Mouse (Mus musculus) mouse embryonic stem cell (cell line): Measurements from ENCODE around the gene Zcchc13.

Experiments
- in situ Hi-C, 2 experiments: fragments of 300-500 bp; cut with MboI; formaldehyde crosslinking; loops; 1 replicate in 1 of 2; 3 replicates in 1 of 2; pipeline ENCODE4 v1.14.3; 2019 to 2020; ENCODE audit warnings: low sequenced_read_pairs in 2 of 2, low pct_unique_long_range_greater_than_20kb in 1 of 2, mixed read lengths in 1 of 2; ENCODE audit not compliant: unreplicated experiment in 1 of 2

The Zcchc13 gene

DNA sequence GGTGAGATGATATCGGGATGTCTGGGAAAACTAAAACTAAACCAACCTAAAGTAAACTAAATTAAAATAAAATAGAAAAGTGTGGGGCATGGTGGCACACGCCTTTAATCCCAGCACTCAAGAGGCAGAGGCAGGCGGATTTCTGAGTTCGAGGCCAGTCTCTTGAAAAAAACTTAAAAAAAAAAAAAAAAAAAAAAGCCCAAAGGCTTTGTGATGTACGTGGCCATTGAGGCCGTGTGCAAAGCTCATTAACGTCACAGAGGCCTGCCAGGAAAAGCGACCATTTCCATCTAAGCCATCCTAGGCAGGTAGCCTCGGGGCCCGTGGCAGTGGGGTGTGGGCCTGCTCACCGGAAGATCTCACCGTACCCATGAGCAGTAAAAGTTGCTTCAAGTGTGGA, at the start of gene Zcchc13:
Gene Zcchc13, plus strand, starts transcription at position 284 of the 400 bp plus-strand sequence.
- in situ Hi-C loops, result no loop called here

DNA sequence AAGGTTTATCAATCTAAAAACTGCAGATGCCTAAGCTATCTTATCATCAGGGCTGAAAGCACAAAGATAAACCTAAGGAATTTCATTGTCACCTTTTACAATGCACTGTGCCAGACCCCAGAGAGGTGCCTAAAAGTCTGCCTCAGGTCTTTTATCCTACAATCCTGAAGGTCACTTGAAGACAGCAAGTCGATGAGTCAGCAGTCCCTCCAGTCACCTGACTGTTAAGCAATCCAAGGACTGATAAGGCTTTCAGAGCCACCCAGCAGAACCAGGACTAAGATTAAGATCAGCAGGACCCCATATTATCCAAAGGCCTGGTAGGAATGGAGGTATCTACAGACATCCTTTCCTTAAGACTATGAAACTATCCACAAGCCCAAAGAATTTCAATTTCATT, 46.1 kb upstream of the Zcchc13 start:
- in situ Hi-C loops, result no loop called here

DNA sequence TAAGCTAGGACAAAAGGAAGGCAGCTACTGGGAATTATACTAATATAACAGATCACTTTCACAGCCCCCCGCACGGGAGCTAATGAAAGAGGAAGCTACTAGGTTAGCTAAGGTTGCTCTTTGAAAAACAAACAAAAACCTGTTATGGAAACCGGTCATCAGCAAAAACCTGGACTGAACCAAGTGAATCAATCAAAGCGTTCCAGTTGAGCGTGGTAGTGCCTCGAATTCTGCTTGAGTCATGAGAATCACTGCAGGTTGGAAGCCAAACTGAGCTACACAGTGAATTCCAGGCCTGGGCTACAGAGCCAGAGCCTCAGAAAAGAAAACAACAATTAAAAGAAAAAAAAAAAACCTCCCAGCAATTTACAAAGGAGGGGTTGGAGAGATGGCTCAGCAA, 38.3 kb upstream of the Zcchc13 start:
- in situ Hi-C loops, result no loop called here

DNA sequence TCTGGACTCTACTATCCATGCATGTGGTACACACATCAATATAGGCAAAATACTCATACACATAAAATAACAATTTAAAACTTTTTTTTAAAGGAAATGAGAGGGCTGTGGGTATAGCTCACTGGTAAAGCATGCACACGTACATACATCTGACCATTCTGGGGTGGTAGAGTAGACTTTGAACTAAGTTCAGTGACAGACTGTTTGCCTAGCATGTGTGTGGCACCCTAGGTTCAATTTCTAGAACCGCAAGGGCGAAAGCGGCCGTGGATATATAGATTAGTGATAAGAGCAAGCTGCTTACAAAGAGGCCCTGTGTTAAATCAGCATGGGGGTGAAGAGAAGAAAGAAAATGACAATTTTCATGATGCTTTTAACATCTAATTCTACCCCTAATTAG, 27.8 kb upstream of the Zcchc13 start:
- in situ Hi-C loops, result no loop called here

DNA sequence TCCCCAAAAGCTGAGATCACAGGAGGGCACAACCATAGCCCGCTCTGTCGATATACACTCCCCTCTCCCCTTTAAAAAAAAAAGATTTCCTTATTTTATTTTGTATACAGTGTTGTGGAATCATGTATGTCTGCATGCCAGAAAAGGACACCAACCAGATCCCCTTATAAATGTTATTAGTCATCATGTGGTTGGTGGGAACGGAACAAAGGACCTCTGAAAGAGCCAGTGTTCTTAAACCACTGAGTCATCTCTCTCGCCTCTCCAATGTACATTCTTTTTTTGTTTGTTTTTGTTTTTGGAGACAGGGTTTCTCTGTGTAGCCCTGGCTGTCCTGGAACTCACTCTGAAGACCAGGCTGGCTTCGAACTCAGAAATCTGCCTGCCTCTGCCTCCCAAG, 26.2 kb upstream of the Zcchc13 start:
- in situ Hi-C loops, result no loop called here

DNA sequence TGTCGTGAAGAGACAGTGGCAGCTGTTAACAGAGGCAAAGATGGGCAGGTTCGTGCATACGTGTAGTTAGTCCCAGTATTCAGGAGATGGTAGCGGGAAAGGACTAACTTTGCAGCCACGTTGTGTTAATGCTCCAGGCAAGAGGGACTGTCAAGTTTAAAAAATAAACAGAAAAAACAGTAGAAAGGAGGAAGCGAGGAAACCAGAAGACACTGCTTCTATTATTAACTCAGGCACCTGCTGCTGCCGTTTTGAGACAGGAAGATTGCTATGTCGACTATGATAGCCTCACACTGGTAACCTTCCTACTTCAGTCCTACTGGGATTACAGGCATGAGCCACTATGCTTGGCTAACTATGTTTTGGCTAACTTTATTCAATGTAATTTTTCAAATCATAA, 24.9 kb upstream of the Zcchc13 start:
- in situ Hi-C loops, result no loop called here

DNA sequence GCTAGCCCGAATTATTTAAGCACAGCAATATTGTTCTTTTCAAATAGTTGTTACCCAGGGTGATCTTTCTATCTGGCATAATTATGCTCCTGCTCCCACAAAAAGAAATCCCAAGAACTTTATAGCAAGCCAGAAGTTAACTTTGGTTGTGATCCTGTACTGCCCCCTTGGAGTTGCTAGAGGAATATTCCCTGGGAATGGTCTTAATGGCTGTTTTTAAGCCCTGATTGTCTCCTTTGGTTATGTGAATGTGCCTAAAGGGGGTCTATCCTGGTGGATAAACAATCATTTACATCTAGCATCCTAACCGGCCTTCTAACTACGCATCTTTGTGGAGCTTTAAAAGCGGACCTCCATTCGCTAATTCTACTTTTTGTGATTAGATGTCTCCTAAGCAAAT, 20.0 kb upstream of the Zcchc13 start:
- in situ Hi-C loops, result no loop called here

DNA sequence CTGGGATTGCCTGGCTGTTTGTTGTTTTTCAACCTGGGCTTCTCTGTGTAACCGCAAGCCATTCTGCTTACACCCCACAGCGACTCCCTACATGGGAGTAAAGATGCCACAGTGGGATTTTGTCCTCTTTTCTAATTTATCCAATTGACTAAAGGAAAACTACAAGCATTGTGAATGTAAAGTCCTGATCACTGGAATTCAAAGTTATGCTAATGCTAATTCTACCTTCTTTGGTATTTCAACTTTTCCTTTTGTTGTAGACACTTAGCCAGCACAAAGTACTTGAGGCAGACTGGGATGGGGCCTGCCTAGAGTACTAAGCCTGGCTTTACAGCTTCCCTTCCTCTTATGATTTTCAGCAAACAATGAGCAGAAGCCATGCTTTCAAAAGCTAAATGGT, 18.9 kb upstream of the Zcchc13 start:
- in situ Hi-C loops, result no loop called here

DNA sequence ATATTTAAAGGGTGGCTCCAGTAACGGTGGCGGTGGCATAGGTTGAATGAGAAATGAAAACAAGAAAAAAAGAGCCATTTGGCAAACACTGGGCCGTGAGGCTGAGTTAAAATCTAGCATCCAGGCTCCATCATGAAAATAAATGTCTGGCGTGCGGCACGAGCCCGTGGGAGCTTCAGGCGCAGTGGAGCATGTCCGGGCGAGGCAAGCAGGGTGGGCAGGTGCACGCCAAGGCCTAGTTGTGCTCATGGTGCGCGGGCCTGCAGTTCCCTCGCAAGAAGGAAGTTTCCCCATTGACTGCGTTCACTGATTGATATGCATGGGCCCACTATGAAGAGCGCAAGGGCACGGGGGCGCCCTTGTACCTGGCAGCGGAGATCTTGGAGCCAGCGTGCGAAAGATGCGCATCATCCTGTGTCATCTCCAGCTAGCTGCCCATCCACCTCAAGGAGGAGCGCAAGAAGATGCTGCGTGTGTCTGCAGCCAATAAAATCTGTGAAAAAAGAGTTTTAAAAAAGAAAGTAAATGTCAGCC, 15.6 kb upstream of the Zcchc13 start:
- in situ Hi-C loops, result no loop called here

DNA sequence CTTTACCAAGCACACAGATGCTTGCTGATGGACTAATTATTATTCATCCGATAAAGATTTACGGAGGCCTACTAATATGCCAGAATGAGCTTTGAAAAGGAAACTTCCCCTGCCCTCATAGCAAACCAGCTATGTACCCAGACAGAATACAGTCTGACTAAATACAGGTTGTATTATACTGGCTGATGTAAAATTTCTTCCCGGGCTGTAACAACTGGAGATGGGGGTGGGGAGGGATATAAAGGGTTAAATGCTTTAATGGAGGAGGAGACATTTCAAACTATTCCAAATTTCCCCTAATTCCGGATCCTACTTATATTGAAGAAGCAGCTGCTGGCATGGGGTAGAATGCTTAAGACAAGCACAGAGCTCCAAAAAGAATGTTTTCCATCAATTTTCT, 14.9 kb upstream of the Zcchc13 start:
- in situ Hi-C loops, result no loop called here

DNA sequence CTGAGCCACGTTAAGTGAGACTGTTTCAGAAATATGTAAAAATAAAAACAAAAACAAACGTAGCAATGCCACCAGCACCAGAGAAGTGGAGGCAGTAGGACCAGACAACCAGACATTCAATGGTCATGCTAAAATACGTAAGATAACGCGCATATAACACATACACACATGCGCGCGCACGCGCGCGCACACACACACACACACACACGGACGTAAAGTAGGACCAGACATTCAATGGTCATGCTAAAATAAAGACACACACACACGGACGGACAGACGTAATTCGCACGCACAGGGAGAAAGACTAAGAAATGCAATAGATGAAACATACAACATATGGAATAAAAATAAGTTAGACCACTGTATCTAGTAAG, 14.2 kb upstream of the Zcchc13 start:
- in situ Hi-C loops, result no loop called here

DNA sequence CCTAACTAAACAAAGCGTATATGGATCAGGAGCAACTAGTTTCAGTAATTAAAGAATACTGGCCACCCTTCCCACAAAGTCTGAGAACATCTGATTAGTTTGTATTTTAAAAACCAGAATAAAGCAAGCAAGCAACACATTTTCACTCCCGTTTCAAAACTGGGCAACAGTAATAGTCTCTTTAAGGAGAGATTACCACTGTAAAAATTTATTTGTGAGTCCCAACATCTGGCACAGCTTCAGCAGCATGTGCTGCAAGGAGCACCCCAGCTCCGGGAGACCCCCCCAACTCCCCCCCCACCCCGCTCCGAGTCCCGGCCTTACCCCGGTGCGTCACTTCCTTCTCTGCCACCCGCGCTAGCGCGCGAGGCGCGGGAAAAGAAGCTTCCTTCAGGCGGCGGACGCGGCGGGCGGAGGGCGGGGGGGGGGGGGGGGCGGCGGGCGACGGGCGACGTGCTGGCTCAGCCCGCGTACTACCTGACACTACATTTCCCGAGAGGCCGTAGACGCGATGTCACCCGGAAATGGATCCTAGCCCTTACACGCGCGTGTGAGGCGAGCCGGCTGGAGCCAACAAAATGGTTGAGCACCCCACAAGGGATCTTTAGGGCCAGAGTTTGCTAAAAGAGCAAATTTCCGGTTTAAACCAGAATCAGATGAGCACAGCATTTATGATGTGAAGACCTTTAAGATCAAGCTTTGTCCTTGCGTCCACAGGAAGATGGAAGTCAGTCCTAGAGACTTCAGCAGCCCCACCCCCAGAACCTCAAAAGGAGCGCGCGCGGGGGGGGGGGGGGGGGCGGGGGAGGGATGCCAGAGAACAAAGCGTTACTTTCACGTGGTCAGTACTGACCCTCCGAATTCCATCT, 13.6 kb upstream of the Zcchc13 start:
- in situ Hi-C loops, result no loop called here

DNA sequence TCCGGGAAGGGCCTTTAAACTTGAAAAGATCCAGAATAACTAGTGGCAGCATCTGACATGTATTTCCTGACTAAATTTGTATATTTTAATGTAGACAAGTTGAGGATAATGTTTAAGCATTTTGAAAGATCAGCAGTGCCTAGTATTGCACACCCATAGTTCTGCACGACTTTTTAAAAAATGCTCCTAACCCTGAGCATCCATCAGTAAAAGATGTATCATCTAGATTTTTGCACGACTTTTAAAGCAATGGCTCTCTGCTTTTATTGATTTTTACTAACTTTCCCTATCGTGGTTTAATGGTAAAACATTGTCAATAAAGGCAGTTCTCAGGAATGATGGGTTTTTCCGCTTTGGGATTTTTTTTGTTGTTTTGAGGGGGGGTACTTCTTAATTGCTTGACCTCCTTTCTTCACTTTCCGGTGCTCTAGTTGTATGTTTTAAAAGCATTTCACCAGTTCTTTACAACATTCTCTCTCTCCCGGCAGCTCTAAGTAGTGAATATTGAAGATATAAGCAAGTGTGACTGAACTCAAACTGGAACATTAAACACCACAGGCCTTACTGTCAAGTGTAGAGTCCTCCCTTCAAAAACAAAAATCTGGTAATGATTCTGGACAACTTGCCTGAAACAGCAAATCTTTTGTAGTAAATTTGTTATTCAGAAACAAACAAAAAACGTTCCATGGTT, 12.8 kb upstream of the Zcchc13 start:
- in situ Hi-C loops, result no loop called here

DNA sequence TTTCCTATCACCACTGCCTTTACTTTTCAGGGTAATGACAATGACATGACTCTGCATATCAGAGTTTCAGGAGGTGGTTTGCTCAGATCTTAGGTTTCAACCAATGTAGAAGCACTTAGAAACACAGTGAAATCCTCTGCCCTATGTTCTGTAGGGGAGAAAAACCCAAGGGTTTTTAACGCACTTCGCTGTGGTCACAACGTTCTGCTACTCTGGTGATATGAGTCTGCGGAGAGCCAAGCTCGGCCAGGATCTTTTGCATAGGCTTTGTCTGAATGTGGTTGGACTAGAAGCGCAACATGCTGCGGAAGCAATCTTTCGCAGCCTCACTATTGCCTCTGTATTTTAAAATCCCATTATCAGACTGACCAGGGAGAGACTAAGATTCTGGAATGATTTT, 8.6 kb upstream of the Zcchc13 start:
- in situ Hi-C loops, result loop anchor here in 1 of 2 experiments (10.0 kb wide), 1 partner anchor 137 kb away; no protein-coding TSS in a partner anchor

DNA sequence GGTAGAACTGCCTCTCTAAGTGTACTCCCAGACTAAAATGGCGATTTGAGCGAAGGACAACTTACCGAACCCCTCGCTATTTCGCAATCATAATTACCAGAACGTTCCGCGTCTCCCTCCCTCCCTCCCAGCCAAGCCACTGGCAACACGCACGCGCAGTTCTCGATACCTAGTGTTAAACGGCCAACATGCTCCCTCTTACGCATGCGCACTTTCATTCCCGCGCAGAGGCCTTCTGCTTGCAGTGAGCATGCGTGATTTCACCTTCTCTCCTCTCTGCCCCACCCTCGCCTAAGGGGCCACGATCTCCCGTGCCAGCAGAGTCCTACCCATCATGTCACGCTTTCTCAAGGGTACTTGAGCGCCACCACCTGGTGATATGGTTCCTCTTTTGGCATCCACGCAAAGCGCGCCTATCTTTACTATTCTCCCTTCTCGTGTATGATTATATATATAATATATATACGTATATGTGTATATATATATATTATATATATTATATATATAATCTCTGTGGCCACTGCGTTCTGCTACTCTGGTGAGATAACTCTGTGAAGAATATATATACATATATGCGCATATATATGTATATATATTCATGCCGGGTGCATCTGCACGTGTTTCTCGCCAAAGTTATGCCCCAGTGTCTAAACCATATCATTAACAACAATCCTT, 8.0 kb upstream of the Zcchc13 start:
- in situ Hi-C loops, result loop anchor here in 1 of 2 experiments (10.0 kb wide), 1 partner anchor 138 kb away; no protein-coding TSS in a partner anchor

DNA sequence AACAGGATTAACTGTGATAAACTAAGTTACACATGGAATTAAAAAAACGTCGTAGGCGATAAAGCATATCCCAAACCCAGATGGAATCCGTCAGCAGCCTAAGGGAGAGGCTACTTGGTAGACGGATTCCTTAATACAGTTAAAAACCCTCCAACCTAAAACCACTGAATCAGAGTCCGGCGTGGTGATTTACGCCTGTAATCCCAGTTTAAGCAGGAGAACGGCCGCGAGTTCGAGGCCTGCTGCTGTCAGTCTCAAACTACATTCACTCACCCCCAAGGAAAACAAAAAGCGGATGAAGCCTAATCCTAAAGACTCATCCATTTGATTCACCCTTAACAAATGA, 7.5 kb upstream of the Zcchc13 start:
- in situ Hi-C loops, result loop anchor here in 1 of 2 experiments (10.0 kb wide), 1 partner anchor 138 kb away; no protein-coding TSS in a partner anchor

DNA sequence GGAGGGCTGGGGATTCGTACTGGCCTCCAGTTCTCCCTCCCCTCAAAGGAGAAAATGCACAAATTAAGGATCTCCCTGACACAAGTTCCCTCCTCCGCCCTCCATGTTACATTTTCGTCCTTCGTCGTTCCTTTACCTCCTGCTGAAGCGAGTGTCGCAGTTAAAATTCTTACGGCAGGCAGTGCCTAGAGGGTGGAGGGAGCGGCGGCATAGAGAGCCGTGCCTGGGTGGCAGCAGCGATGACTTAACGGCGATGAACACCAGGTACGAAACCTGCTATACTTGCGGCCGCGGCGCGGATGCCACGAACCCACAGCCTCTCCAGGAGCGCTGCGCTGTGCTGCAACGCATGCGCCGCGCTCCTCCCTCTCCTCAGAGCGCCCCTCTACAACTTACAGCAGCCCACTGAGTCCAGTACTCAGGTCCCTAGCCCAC, 7.0 kb upstream of the Zcchc13 start:
- in situ Hi-C loops, result loop anchor here in 1 of 2 experiments (10.0 kb wide), 1 partner anchor 139 kb away; no protein-coding TSS in a partner anchor

DNA sequence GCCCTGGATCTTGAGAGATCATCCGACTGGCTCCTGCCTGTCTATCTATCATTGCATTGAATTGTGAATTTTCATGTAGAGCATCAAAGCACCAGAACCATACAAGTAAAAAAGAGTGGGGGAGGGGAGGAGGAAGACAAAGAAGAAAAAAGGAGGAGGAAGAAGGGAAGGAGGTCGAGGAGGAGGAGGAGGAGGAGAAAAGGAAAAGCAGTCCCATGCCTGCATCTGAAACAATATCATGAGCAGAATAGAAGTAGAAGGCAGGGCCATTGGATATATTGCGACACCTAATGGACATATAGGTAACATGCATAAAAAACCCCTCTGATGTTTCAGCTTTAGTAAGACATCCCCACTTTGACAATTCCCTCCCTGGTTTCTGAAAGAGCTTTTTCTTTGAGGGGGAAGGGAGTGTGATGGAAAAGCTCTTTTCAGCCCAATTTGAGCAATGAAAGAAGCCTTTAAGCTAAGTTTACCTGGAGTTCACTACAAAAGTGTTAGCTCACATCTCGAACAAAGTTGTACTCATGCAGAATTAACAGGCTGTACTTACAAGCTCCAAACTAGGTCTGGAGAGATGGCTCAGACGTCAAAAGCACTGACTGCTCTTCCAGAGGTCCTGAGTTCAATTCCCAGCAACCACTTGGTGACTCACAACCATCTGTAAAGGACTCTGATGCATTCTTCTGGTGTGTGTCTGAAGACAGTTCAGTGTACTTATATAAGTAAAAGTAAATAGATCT, 5.8 kb upstream of the Zcchc13 start:
- in situ Hi-C loops, result loop anchor here in 1 of 2 experiments (10.0 kb wide), 1 partner anchor 140 kb away; no protein-coding TSS in a partner anchor
